Mouse (Mus musculus): ENCODE measurements around the gene Tubgcp6. TPM values are rescaled to one million over a fixed set of nuclear protein-coding genes. Genes with fewer than 3 reads are reported as not detected.

The Tubgcp6 gene
- polyA plus RNA-seq, 1 experiment from 2014 or later = 10.7 TPM

- no peaks in the 10 kb centered on the region for H3K9me3 ChIP-seq
- ATAC-seq (ENCODE audit: extremely low read depth, insufficient number of reproducible peaks, low FRiP score, low TSS enrichment) = no peak
- no peak overlapping the region for H3K9ac ChIP-seq
- no peak overlapping the region for H3K4me3 ChIP-seq
- no peak overlapping the region for H3K27ac ChIP-seq (replicated peaks)
- H3K36me3 ChIP-seq = peaks cover 100% of the 10 kb centered on the region
- WGBS = 89% methylated on average over 12 of the region's 12 CpGs
- H3K4me1 ChIP-seq = no peaks in the 10 kb centered on the region
- H3K4me2 ChIP-seq = no peak overlapping the region
- no peaks in the 10 kb centered on the region for H3K27me3 ChIP-seq (replicated peaks)
Measured at GRCm38 (mm10) chr15:89100823-89101222, 22.1 kb downstream of the Tubgcp6 start.

GRCm38 (mm10) chr15:89098616-89099015 is 24.3 kb downstream of the Tubgcp6 start:
- Histone ChIP-seq H3K9ac (no peak overlapping the region), H3K4me2 (no peak overlapping the region), H3K9me3 (no peaks in the 10 kb centered on the region), H3K4me3 (no peak overlapping the region), H3K27me3 (replicated peaks) (no peaks in the 10 kb centered on the region), H3K4me1 (no peaks in the 10 kb centered on the region), H3K27ac (replicated peaks) (no peak overlapping the region), H3K36me3 (peaks cover 100% of the 10 kb centered on the region)
- no peak for ATAC-seq (ENCODE audit: extremely low read depth, insufficient number of reproducible peaks, low FRiP score, low TSS enrichment)
- WGBS = 89% methylated on average over 7 of the region's 7 CpGs

- no peaks in the 10 kb centered on the region for H3K9me3 ChIP-seq
- no peak overlapping the region for H3K27ac ChIP-seq (replicated peaks)
- H3K4me3 ChIP-seq = no peak overlapping the region
- 87% methylated on average over 5 of the region's 5 CpGs for WGBS
- no peaks in the 10 kb centered on the region for H3K4me1 ChIP-seq
- no peak for ATAC-seq (ENCODE audit: extremely low read depth, insufficient number of reproducible peaks, low FRiP score, low TSS enrichment)
- H3K27me3 ChIP-seq (replicated peaks) = no peaks in the 10 kb centered on the region
- no peak overlapping the region for H3K4me2 ChIP-seq
- no peak overlapping the region for H3K9ac ChIP-seq
- peaks cover 100% of the 10 kb centered on the region for H3K36me3 ChIP-seq
Measured at GRCm38 (mm10) chr15:89097450-89097849, 25.5 kb downstream of the Tubgcp6 start.

GRCm38 (mm10) chr15:89092181-89092580 is 30.7 kb downstream of the Tubgcp6 start:
- no peak overlapping the region for H3K4me2 ChIP-seq
- no peak for ATAC-seq (ENCODE audit: extremely low read depth, insufficient number of reproducible peaks, low FRiP score, low TSS enrichment)
- no peak overlapping the region for H3K9ac ChIP-seq
- H3K4me1 ChIP-seq = peaks cover 18% of the 10 kb centered on the region
- H3K27ac ChIP-seq (replicated peaks) = no peak overlapping the region
- H3K27me3 ChIP-seq (replicated peaks) = no peaks in the 10 kb centered on the region
- H3K4me3 ChIP-seq = no peak overlapping the region
- peaks cover 49% of the 10 kb centered on the region for H3K36me3 ChIP-seq
- 78% methylated on average over 5 of the region's 5 CpGs for WGBS
- H3K9me3 ChIP-seq = no peaks in the 10 kb centered on the region

- H3K27me3 ChIP-seq (replicated peaks) = no peaks in the 10 kb centered on the region
- no peaks in the 10 kb centered on the region for H3K9me3 ChIP-seq
- 0 out of 2 replicates have a peak overlapping the region, but pooled peaks have one; percentile 93 for H3K4me2 ChIP-seq
- no peak overlapping the region for H3K27ac ChIP-seq (replicated peaks)
- WGBS = 85% methylated on average over 4 of the region's 4 CpGs
- no peak for ATAC-seq (ENCODE audit: extremely low read depth, insufficient number of reproducible peaks, low FRiP score, low TSS enrichment)
- H3K36me3 ChIP-seq = peaks cover 49% of the 10 kb centered on the region
- peak overlapping the region; percentile 94 for H3K9ac ChIP-seq
- H3K4me1 ChIP-seq = peaks cover 18% of the 10 kb centered on the region
- peak overlapping the region; percentile 4; the same call in 1 of the 2 replicates for H3K4me3 ChIP-seq
Measured at GRCm38 (mm10) chr15:89090662-89091061, 32.2 kb downstream of the Tubgcp6 start.

GRCm38 (mm10) chr15:89089248-89090051 is 33.5 kb downstream of the Tubgcp6 start:
- peak overlapping the region; percentile 74 for H3K27ac ChIP-seq (replicated peaks)
- peak; percentile 44 for ATAC-seq (ENCODE audit: extremely low read depth, insufficient number of reproducible peaks, low FRiP score, low TSS enrichment)
- no peaks in the 10 kb centered on the region for H3K27me3 ChIP-seq (replicated peaks)
- peak overlapping the region; percentile 83 for H3K4me3 ChIP-seq
- H3K9ac ChIP-seq = peak overlapping the region; percentile 94
- peaks cover 18% of the 10 kb centered on the region for H3K4me1 ChIP-seq
- no peaks in the 10 kb centered on the region for H3K9me3 ChIP-seq
- H3K4me2 ChIP-seq = peak overlapping the region; percentile 93
- H3K36me3 ChIP-seq = peaks cover 49% of the 10 kb centered on the region
- 2% methylated on average over 61 of the region's 68 CpGs for WGBS

- peak within 1 kb of the TSS; percentile 83 for H3K4me3 ChIP-seq
- peak; percentile 78 for ATAC-seq (ENCODE audit: extremely low read depth, insufficient number of reproducible peaks, low FRiP score, low TSS enrichment)
- H3K9me3 ChIP-seq = no peaks in the 10 kb centered on the region
- H3K27me3 ChIP-seq (replicated peaks) = no peaks in the 10 kb centered on the region
- H3K4me1 ChIP-seq = peaks cover 18% of the 10 kb centered on the region
- H3K4me2 ChIP-seq = peak within 1 kb of the TSS; percentile 93
- WGBS = 2% methylated on average over 33 of the region's 38 CpGs
- peak within 1 kb of the TSS; percentile 74 for H3K27ac ChIP-seq (replicated peaks)
- H3K36me3 ChIP-seq = peaks cover 49% of the 10 kb centered on the region
- H3K9ac ChIP-seq = peak within 1 kb of the TSS; percentile 94
Measured at GRCm38 (mm10) chr15:89088607-89089247, 34.2 kb downstream of the Tubgcp6 start, which contains the start of gene Selenoo. Gene Selenoo (plus strand): TSS chr15:89089084.

GRCm38 (mm10) chr15:89084826-89085225 is 38.1 kb downstream of the Tubgcp6 start:
- Histone ChIP-seq H3K4me3 (no peak overlapping the region), H3K4me1 (peaks cover 11% of the 10 kb centered on the region), H3K9me3 (no peaks in the 10 kb centered on the region), H3K4me2 (no peak overlapping the region), H3K27ac (replicated peaks) (no peak overlapping the region), H3K36me3 (peaks cover 69% of the 10 kb centered on the region), H3K27me3 (replicated peaks) (no peaks in the 10 kb centered on the region), H3K9ac (no peak overlapping the region)
- WGBS = 89% methylated on average over 2 of the region's 2 CpGs
- ATAC-seq (ENCODE audit: extremely low read depth, insufficient number of reproducible peaks, low FRiP score, low TSS enrichment) = no peak

- 82% methylated on average over 1 of the region's 1 CpGs for WGBS
- no peak overlapping the region for H3K4me2 ChIP-seq
- no peak overlapping the region for H3K9ac ChIP-seq
- H3K9me3 ChIP-seq = no peaks in the 10 kb centered on the region
- ATAC-seq (ENCODE audit: extremely low read depth, insufficient number of reproducible peaks, low FRiP score, low TSS enrichment) = no peak
- H3K27me3 ChIP-seq (replicated peaks) = no peaks in the 10 kb centered on the region
- H3K36me3 ChIP-seq = peaks cover 75% of the 10 kb centered on the region
- no peak overlapping the region for H3K4me3 ChIP-seq
- no peak overlapping the region for H3K27ac ChIP-seq (replicated peaks)
- peaks cover 8% of the 10 kb centered on the region for H3K4me1 ChIP-seq
Measured at GRCm38 (mm10) chr15:89083906-89084305, 39.0 kb downstream of the Tubgcp6 start.

GRCm38 (mm10) chr15:89078208-89078836 is 44.6 kb downstream of the Tubgcp6 start:
- Histone ChIP-seq H3K4me1 (peaks cover 46% of the 10 kb centered on the region), H3K27me3 (replicated peaks) (no peaks in the 10 kb centered on the region), H3K36me3 (peaks cover 35% of the 10 kb centered on the region), H3K9ac (peak overlapping the region; percentile 97), H3K4me2 (peak overlapping the region; percentile 91), H3K9me3 (no peaks in the 10 kb centered on the region), H3K4me3 (peak overlapping the region; percentile 90), H3K27ac (replicated peaks) (peak overlapping the region; percentile 96; the same call in 1 of the 2 replicates)
- no peak for ATAC-seq (ENCODE audit: extremely low read depth, insufficient number of reproducible peaks, low FRiP score, low TSS enrichment)
- 53% methylated on average over 9 of the region's 9 CpGs for WGBS

GRCm38 (mm10) chr15:89076156-89076731 is 46.7 kb downstream of the Tubgcp6 start:
- H3K4me3 ChIP-seq = peak overlapping the region; percentile 90
- H3K9me3 ChIP-seq = no peaks in the 10 kb centered on the region
- peak overlapping the region; percentile 96 for H3K27ac ChIP-seq (replicated peaks)
- ATAC-seq (ENCODE audit: extremely low read depth, insufficient number of reproducible peaks, low FRiP score, low TSS enrichment) = peak; percentile 2; the same call in 1 of the 2 replicates
- peaks cover 56% of the 10 kb centered on the region for H3K4me1 ChIP-seq
- WGBS = 0% methylated on average over 39 of the region's 39 CpGs
- H3K27me3 ChIP-seq (replicated peaks) = peaks cover 7% of the 10 kb centered on the region; the same call in 1 of the 2 replicates
- H3K36me3 ChIP-seq = peaks cover 15% of the 10 kb centered on the region
- peak overlapping the region; percentile 97 for H3K9ac ChIP-seq
- peak overlapping the region; percentile 91 for H3K4me2 ChIP-seq
